Mouse (Mus musculus) yolk sac, embryonic 10.5 days (tissue): ENCODE measurements around the gene P3h3.
A peak's percentile ranks its signal among the peaks of the same experiment; 100 is the strongest.
"Not testable (repeated sequence)": the region's sequence is repeated elsewhere in the genome, so short reads cannot be mapped to it uniquely, and the experiment has no call there.

Experiments
- DNase-seq: peaks from one replicate; pipeline ENCODE4 v3.0.0-alpha.2; 2017; ENCODE audit warnings: low spot score

Gene P3h3

GRCm38 (mm10) chr6:124831199-124831598, 26.4 kb downstream of the P3h3 start:
- DNase-seq, result not testable (repeated sequence)

GRCm38 (mm10) chr6:124829799-124830700, 27.5 kb downstream of the P3h3 start:
- DNase-seq, result peak; percentile 97

DNA sequence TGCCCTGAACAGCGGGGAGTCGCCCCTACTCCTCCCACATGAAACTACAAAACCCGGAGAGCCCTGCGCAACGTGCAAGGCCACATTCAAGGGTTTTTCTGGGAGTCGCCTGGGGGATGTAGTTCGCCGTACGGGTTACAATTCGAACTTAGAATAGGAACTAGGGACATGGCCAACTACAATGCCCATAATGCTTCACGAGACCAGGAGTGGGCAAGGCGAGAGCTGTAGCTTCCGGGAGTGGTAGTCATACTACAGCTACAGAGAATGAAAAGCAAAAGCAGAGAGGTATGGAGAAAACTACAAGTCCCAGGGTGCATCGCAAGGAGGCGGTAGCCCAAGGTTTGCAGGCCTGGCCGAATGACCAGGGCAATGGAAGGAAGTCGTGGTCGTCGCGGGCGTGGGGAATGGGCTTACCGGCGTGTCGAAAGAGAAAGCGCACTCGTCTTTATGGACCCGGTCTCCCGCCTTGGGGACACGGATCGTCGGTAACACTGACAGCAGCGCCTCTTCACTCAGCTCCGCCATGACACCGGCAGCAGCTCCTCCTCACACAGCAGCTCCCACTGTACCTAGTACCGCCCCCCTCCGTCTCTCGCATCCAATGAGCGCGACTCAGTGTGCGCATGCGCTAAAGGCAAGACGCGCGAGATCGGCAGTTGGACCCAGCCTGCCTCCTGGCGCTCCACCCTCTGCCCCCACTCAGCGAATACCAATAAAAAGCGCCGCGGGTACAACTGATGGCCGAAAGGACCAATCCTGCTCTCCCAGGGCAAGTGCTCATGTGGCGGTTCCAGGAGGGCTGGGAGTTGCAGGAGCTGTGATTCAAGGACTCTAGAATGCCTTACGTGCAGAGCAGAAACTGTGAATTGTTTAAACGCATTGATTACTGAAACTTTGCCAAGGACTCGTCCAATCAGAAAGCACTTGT, 28.4 kb downstream of the P3h3 start, which contains the start of the genes Usp5 and Cdca3:
Gene Usp5 (minus strand): TSS at position 617 of the 931 bp plus-strand sequence.
Gene Cdca3 (plus strand): TSS at position 680 of the 931 bp plus-strand sequence.
- DNase-seq, result peak; percentile 100

DNA sequence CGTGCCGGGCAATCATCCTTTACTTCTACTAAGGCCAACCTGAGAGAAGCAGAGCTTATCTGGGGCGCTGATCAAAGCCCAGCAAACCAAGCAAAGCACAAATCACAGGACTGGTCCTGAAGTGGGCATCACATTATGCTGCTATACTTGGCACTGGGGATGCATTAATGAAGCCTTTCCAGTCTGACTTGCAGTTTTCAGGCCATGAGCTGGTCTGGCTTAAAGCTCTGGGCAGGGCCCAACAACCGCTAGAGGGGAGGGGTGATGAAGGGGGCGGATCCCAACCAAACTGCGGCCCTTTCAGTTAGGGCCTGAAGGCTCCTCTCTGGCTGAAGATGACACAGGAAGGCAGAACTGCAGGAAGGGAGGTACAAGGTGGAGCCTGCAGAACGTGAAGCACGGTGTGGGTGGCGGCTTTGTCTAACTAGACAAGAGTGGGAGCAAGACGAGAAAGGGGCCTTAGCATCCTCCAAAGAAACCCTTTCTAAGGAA, 29.4 kb downstream of the P3h3 start:
- peak; percentile 68 for DNase-seq

GRCm38 (mm10) chr6:124822049-124822448, 35.5 kb downstream of the P3h3 start:
- no peak for DNase-seq

GRCm38 (mm10) chr6:124820891-124821290, 36.7 kb downstream of the P3h3 start:
- DNase-seq, result no peak

GRCm38 (mm10) chr6:124817971-124818370, 39.6 kb downstream of the P3h3 start:
- no peak for DNase-seq

GRCm38 (mm10) chr6:124817563-124817962, 40.0 kb downstream of the P3h3 start:
- no peak for DNase-seq

DNA sequence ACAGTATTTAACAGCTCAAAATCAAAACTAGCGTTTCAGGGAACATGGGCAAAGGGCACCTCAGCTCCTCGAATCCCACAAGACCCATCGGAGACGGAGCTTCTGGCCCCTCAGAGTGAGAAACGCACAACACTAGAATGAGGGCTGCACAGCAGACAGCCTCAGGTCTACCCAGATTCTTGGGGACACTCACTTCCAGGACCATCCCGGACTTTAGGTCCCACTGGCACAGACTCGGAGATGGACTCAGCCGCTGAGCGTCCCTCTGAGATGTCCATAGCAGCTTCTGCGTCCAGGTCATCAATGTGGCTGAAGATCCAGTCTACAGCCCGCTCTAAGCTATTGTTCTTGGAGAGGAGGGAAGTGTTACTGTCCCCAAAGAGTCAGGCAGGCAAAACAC, 40.4 kb downstream of the P3h3 start:
- no peak for DNase-seq

DNA sequence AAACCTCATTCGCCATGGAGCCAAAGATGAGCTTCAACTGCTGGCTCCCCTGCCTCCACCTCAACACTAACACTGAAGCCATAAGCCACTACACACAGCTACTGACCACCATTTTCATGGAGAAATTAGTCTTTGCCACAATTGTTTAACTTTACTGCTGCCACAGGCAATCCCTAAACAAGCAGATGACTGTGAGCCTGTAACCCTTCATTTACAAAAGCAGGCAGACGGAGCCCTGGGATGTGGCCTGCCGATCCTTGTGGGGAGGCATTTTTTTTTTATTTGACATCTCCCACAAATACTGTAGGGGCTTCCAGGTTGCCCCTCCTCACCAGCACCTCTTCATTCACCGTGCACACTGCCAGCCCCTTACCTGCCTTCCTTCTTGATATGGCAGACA, 40.9 kb downstream of the P3h3 start:
- no peak for DNase-seq

- DNase-seq, result no peak
Measured at GRCm38 (mm10) chr6:124814858-124815774, 42.4 kb downstream of the P3h3 start.

DNA sequence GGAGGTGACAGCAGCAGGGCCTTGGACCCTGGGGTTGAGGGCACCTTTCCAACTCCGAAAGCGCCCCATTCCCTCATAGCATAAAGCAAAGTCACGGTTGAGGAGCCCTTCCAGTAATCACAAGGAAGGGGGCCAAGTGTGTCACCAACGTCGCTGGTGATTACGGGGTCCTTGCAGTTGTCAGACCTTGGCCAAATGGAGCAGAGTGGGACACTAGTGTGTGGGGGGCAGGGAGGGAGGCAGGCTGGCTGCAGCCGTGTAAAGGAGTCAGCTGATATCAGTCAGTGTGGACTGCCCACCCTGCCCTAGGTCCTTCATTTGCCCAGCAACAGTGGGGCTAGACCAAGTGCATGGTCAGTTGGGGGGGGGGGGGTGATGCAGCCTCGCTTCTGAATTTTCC, 43.1 kb downstream of the P3h3 start:
- no peak for DNase-seq

GRCm38 (mm10) chr6:124813933-124814332, 43.6 kb downstream of the P3h3 start, which contains the start of gene Tpi1:
Gene Tpi1, minus strand, starts transcription at chr6:124814296.
- peak; percentile 95 for DNase-seq

DNA sequence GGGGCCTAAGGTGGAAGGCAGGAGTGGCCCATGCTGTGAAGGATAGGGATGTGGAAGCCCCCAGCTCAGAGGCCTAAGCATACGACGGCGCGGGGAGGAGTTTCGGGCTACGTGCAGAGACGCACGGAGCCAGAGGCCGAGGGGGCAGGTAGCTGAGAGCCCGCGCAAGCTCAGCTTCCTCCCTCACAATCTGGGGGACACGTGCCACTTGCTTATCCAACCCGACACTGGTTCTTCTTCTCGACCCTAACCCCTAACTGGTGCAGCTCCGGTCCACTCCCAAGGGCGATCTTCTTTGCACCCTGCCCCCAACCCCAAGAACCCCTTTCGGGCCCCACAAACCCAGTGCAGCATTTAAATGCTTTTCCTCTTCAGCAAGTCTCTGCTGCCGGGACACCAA, 44.1 kb downstream of the P3h3 start:
- DNase-seq, result peak; percentile 78

- peak; percentile 48 for DNase-seq
Measured at GRCm38 (mm10) chr6:124812848-124813247, 44.7 kb downstream of the P3h3 start.

DNA sequence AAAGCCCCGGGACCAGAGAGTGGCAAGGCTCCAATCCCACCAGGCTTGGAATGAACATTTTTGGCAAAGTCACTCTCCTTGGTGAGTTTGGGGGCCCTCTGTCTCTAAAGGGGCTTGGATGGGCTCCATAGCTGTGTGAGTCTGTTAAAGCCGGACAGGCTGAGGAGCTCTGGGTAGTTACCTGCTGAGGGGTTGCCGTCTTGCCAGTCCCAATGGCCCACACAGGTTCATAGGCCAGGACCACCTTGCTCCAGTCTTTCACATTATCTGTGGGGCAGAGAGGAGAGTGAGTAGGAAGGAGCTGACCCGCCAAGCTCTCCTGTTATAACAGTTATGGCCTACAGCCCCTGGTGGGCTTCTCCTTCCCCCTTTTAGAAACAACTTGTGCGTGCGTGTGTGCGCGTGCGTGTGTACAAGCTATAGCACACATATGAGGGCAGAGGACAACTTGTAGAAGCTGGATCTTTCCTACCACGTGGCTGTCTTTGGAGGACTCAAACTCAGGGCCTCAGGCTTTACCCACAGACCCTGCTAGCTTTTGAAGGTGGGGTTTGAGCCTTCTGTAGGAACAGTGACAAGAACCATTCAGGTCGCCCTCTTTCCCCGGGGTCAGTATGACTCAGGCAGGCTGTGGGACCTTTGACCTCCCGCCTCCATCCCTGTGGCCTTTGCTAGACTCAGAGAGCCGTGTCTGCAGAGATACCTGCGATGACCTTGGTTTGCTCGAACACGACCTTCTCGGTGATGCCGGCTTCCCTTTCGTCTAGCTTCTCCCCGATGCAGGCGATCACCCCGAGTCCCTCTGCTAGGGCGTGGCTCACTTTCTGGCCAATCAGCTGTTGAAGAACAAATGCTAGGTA, 45.6 kb downstream of the P3h3 start:
- peak; percentile 81 for DNase-seq

DNA sequence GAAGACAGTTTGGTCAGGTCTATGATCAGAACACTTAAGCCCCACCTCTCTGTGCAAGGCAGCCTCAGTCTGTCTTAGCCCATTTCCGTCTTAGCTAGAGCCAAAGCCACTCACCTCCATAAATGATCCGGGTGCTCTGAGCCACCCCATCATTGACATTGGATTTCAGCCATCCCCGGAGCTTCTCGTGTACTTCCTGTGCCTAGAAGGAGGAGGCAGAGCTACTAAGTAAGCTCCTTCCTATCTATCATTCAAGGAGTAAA, 46.2 kb downstream of the P3h3 start:
- DNase-seq, result no peak

DNA sequence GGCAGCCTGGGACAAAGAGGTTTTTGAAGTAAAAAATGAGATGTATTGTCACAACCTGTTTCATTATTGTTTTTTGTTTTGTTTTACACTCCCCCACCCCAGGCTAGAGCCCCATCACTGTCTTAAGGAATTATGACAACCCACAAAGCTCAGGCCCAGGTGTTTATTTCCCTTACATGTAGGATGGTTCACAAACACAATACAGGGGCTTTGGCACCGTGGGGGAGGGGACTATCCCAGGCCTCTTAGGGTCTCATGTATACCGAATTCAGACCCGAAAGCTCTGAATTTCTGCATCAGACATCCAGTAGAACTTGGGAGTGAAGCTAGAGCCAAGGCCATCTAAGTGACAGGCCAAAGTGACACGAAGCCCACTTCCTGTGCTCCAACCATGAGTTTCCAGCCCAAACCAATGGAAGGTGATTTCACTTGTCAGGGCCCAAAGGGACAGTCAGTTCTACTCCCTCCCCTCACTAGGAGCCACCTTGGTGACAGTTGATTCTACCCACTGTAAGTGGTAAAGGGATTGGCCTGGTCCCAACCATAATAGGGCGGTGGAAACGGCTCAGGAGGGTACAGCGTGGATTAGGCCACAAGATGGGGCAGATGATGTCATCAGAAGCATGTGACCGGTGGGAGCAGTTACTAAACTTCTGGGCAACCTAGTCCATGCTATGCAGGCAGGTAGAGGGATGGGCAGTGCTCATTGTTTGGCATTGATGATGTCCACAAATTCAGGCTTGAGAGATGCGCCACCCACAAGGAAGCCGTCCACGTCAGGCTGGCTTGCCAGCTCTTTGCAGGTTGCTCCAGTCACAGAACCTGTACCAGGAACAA, 46.8 kb downstream of the P3h3 start:
- DNase-seq, result not testable (repeated sequence)

DNA sequence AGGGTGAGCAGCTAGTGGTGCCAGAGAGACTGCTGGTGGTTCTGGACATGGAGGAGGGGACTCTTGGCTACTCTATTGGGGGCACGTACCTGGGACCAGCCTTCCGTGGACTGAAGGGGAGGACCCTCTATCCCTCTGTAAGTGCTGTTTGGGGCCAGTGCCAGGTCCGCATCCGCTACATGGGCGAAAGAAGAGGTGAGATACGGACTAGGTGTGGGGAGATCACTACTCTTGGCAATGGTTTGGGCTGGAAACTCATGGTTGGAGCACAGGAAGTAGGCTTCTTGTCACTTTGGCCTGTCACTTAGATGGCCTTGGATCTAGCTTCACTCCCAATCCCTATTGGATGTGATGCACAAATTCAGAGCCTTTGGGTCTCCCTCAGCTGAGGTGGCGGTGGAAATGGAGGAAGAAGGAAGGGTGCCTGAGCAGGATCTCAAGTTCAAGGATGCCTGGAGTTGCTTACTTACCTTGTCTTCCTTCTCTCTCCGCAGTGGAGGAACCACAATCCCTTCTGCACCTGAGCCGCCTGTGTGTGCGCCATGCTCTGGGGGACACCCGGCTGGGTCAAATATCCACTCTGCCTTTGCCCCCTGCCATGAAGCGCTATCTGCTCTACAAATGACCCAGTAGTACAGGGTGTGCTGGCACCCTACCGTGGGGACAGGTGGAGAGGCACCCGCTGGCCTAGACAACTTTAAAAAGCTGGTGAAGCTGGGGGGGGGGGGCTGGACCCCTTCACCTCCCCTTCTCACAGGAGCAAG, 47.6 kb downstream of the P3h3 start:
- no peak for DNase-seq
